Mouse (Mus musculus) stomach, embryonic 14.5 days (tissue): ENCODE measurements around the gene Car5a. TPM values are rescaled to one million over a fixed set of nuclear protein-coding genes. Genes with fewer than 3 reads are reported as not detected.

Experiments
- ATAC-seq: fragments of 200-750 bp; cut with Nextera tagmentation; 2 replicates; pipeline ENCODE4 v1.8.0; 2017; ENCODE audit warnings: low read depth, moderate TSS enrichment; ENCODE audit not compliant: insufficient number of reproducible peaks, insufficient read depth, low FRiP score
- H3K27ac ChIP-seq: fragments of 300-500 bp; sonication (generic); 2 replicates; pipeline ENCODE4 v1.5.1; 2014; ENCODE audit warnings: mild to moderate bottlenecking, low read length, moderate library complexity, mixed read lengths
- H3K27me3 ChIP-seq: fragments of 300-500 bp; sonication (generic); 2 replicates; pipeline ENCODE4 v1.6.1; 2014; ENCODE audit warnings: low read length, control low read depth, mixed read lengths; ENCODE audit not compliant: control insufficient read depth, insufficient read depth
- H3K36me3 ChIP-seq: fragments of 300-500 bp; sonication (generic); 2 replicates; pipeline ENCODE4 v1.6.1; 2014; ENCODE audit warnings: mild to moderate bottlenecking, control low read depth, low read length, moderate library complexity, mixed read lengths; ENCODE audit not compliant: control insufficient read depth, insufficient read depth
- H3K4me1 ChIP-seq: fragments of 300-500 bp; sonication (generic); 2 replicates; pipeline ENCODE4 v1.6.1; 2014; ENCODE audit warnings: low read length, control low read depth, mixed read lengths; ENCODE audit not compliant: control insufficient read depth, insufficient read depth
- H3K4me2 ChIP-seq: fragments of 300-500 bp; sonication (generic); replicated peaks from 2 replicates; pipeline ENCODE4 v1.6.1; 2014; ENCODE audit warnings: low read depth, low read length, control low read depth
- H3K4me3 ChIP-seq: fragments of 300-500 bp; sonication (generic); 2 replicates; pipeline ENCODE4 v1.5.1; 2014; ENCODE audit warnings: low read depth, low read length, control low read depth
- H3K9ac ChIP-seq: fragments of 300-500 bp; sonication (generic); replicated peaks from 2 replicates; pipeline ENCODE4 v1.6.1; 2014; ENCODE audit warnings: low read depth, mild to moderate bottlenecking, control low read depth, low read length, moderate library complexity, mixed read lengths
- H3K9me3 ChIP-seq: fragments of 300-500 bp; sonication (generic); 2 replicates; pipeline ENCODE4 v1.6.1; 2016; ENCODE audit warnings: low read depth, low read length, control low read depth; ENCODE audit not compliant: control insufficient read depth
- WGBS: fragments of 180-500 bp; shearing (Covaris S2); extraction: QIAGEN DNeasy Blood & Tissue Kit; methylation state at CpG from one replicate; pipeline ENCODE4 v1.1.7; 2014; 5-methylcytosine and 5-hydroxymethylcytosine counted together
- polyA plus RNA-seq: library from polyadenylated mRNA; unstranded; fragments of >200 nt; fragmentation: Nextera tagmentation; extraction: Ambion mirVana; gene quantifications from 2 replicates; pipeline ENCODE4 v1.2.1, GENCODE M21; 2014

The Car5a gene
- polyA plus RNA-seq, 1 experiment from 2014 or later = not detected

- WGBS = 29% methylated on average over 19 of the region's 19 CpGs
- ATAC-seq = no peak
- peak overlapping the region; percentile 11; the same call in 1 of the 2 replicates for H3K9ac ChIP-seq
These were observed 2.5 kb upstream of the Car5a start for GRCm38 (mm10) chr8:121947047-121947752.

GRCm38 (mm10) chr8:121946351-121946750, 1.6 kb upstream of the Car5a start:
- no peaks in the 10 kb centered on the region for H3K27me3 ChIP-seq
- 80% methylated on average over 7 of the region's 7 CpGs for WGBS
- ATAC-seq = no peak
- no peak overlapping the region for H3K27ac ChIP-seq
- peaks cover 6% of the 10 kb centered on the region; the same call in 1 of the 2 replicates for H3K4me1 ChIP-seq
- no peak overlapping the region for H3K4me2 ChIP-seq
- H3K9ac ChIP-seq = no peak overlapping the region
- no peaks in the 10 kb centered on the region for H3K36me3 ChIP-seq
- no peaks in the 10 kb centered on the region for H3K9me3 ChIP-seq
- H3K4me3 ChIP-seq = no peak overlapping the region

More at GRCm38 (mm10) chr8:121947047-121947752, 2.5 kb upstream of the Car5a start:
- Histone ChIP-seq H3K9me3 (no peaks in the 10 kb centered on the region), H3K4me1 (peaks cover 12% of the 10 kb centered on the region), H3K4me3 (peak overlapping the region; percentile 23), H3K4me2 (peak overlapping the region; percentile 49), H3K36me3 (no peaks in the 10 kb centered on the region), H3K27me3 (no peaks in the 10 kb centered on the region), H3K27ac (peak overlapping the region; percentile 80)

- Histone ChIP-seq H3K27me3 (no peaks in the 10 kb centered on the region), H3K4me2 (no peak overlapping the region), H3K4me1 (peaks cover 6% of the 10 kb centered on the region; the same call in 1 of the 2 replicates), H3K27ac (no peak overlapping the region), H3K9ac (no peak overlapping the region), H3K36me3 (no peaks in the 10 kb centered on the region), H3K9me3 (no peaks in the 10 kb centered on the region), H3K4me3 (no peak overlapping the region)
- ATAC-seq = no peak
- 79% methylated on average over 8 of the region's 8 CpGs for WGBS
These were observed 988 bp downstream of the Car5a start for GRCm38 (mm10) chr8:121943716-121944115.

- Histone ChIP-seq H3K9ac (no peak overlapping the region), H3K9me3 (no peaks in the 10 kb centered on the region), H3K27me3 (no peaks in the 10 kb centered on the region), H3K4me3 (no peak overlapping the region), H3K4me1 (peaks cover under 1% of the 10 kb centered on the region; the same call in 1 of the 2 replicates), H3K36me3 (no peaks in the 10 kb centered on the region), H3K27ac (no peak overlapping the region), H3K4me2 (no peak overlapping the region)
- ATAC-seq = no peak
- WGBS = 24% methylated on average over 2 of the region's 2 CpGs
These were observed 1.6 kb downstream of the Car5a start for GRCm38 (mm10) chr8:121943057-121943540.

GRCm38 (mm10) chr8:121938732-121939131, 6.0 kb downstream of the Car5a start:
- no peaks in the 10 kb centered on the region for H3K27me3 ChIP-seq
- no peaks in the 10 kb centered on the region for H3K36me3 ChIP-seq
- H3K27ac ChIP-seq = no peak overlapping the region
- H3K4me1 ChIP-seq = no peaks in the 10 kb centered on the region
- no peak overlapping the region for H3K4me3 ChIP-seq
- no peaks in the 10 kb centered on the region for H3K9me3 ChIP-seq
- no peak overlapping the region for H3K4me2 ChIP-seq
- WGBS = 80% methylated on average over 7 of the region's 7 CpGs
- no peak for ATAC-seq
- H3K9ac ChIP-seq = no peak overlapping the region

GRCm38 (mm10) chr8:121936391-121936790, 8.3 kb downstream of the Car5a start:
- Histone ChIP-seq H3K4me2 (no peak overlapping the region), H3K4me3 (no peak overlapping the region), H3K9ac (no peak overlapping the region), H3K9me3 (no peaks in the 10 kb centered on the region), H3K4me1 (no peaks in the 10 kb centered on the region), H3K27ac (no peak overlapping the region), H3K36me3 (no peaks in the 10 kb centered on the region), H3K27me3 (no peaks in the 10 kb centered on the region)
- WGBS = 47% methylated on average over 14 of the region's 14 CpGs
- no peak for ATAC-seq

- Histone ChIP-seq H3K9ac (no peak overlapping the region), H3K4me2 (no peak overlapping the region), H3K36me3 (no peaks in the 10 kb centered on the region), H3K27ac (no peak overlapping the region), H3K4me3 (no peak overlapping the region), H3K4me1 (no peaks in the 10 kb centered on the region), H3K27me3 (no peaks in the 10 kb centered on the region), H3K9me3 (no peaks in the 10 kb centered on the region)
- peak; percentile 47; the same call in 1 of the 2 replicates for ATAC-seq
- WGBS = 52% methylated on average over 12 of the region's 12 CpGs
These were observed 9.1 kb downstream of the Car5a start for GRCm38 (mm10) chr8:121935341-121936294.

- H3K4me1 ChIP-seq = no peaks in the 10 kb centered on the region
- no peak overlapping the region for H3K27ac ChIP-seq
- H3K27me3 ChIP-seq = no peaks in the 10 kb centered on the region
- H3K4me3 ChIP-seq = no peak overlapping the region
- no peaks in the 10 kb centered on the region for H3K9me3 ChIP-seq
- H3K9ac ChIP-seq = no peak overlapping the region
- H3K4me2 ChIP-seq = no peak overlapping the region
- ATAC-seq = no peak
- H3K36me3 ChIP-seq = no peaks in the 10 kb centered on the region
These were observed 9.8 kb downstream of the Car5a start for GRCm38 (mm10) chr8:121934923-121935322.
